Mouse (Mus musculus) ES-E14 (cell line): ENCODE data around the gene Hepacam2. TPM values are rescaled to one million over a fixed set of nuclear protein-coding genes. Genes with fewer than 3 reads are reported as not detected.

Source experiments
- DNase-seq: peaks from one replicate; pipeline ENCODE4 v3.0.0-alpha.2; 2013; ENCODE audit warnings: low read depth, low spot score
- H3K27ac ChIP-seq: 2 replicates; pipeline ENCODE4 v1.5.1; 2012; ENCODE audit warnings: low read depth, mild to moderate bottlenecking, low read length, moderate library complexity, mixed read lengths; ENCODE audit not compliant: poor library complexity, insufficient read depth, severe bottlenecking
- H3K36me3 ChIP-seq: 2 replicates; pipeline ENCODE4 v1.6.1; 2012; ENCODE audit warnings: mild to moderate bottlenecking, low read length, moderate library complexity, mixed read lengths; ENCODE audit not compliant: control insufficient read depth, poor library complexity, insufficient read depth, severe bottlenecking
- H3K4me1 ChIP-seq, 2 experiments: fragments of 150-350 bp in 1 of 2; sonication (generic) in 1 of 2; 2 replicates each; pipeline ENCODE4 v1.6.1; 2012; ENCODE audit warnings: low read length in 2 of 2, mild to moderate bottlenecking in 1 of 2, mixed read lengths in 1 of 2; ENCODE audit not compliant: control insufficient read depth in 2 of 2, insufficient read depth in 2 of 2, poor library complexity in 1 of 2
- H3K4me3 ChIP-seq, 2 experiments: fragments of 150-350 bp in 1 of 2; sonication (generic) in 1 of 2; 2 replicates each; pipeline ENCODE4 v1.5.1; 2012; ENCODE audit warnings: low read length in 2 of 2, low read depth in 1 of 2, mild to moderate bottlenecking in 1 of 2, mixed read lengths in 1 of 2; ENCODE audit not compliant: insufficient read depth in 1 of 2, poor library complexity in 1 of 2, severe bottlenecking in 1 of 2
- H3K9ac ChIP-seq: 2 replicates; pipeline ENCODE4 v1.6.1; 2012; ENCODE audit warnings: low read depth, mild to moderate bottlenecking, low read length, mixed read lengths; ENCODE audit not compliant: poor library complexity, insufficient read depth, severe bottlenecking
- H3K9me3 ChIP-seq: fragments of 150-350 bp; sonication (generic); 2 replicates; pipeline ENCODE4 v1.6.1; 2012; ENCODE audit warnings: low read depth, mild to moderate bottlenecking, low read length; ENCODE audit not compliant: control insufficient read depth, insufficient read depth
- CHD2 ChIP-seq: IDR thresholded peaks from 2 replicates; pipeline ENCODE4 v1.6.1; 2014; ENCODE audit warnings: mild to moderate bottlenecking, low read depth, low read length, inconsistent platforms
- HCFC1 ChIP-seq: IDR thresholded peaks from 2 replicates; pipeline ENCODE4 v1.6.1; 2012; ENCODE audit warnings: low read length, inconsistent platforms, borderline replicate concordance; ENCODE audit not compliant: insufficient read depth
- MAFK ChIP-seq: IDR thresholded peaks from 2 replicates; pipeline ENCODE4 v1.6.1; 2014; ENCODE audit warnings: mild to moderate bottlenecking, low read depth, low read length, inconsistent platforms; ENCODE audit not compliant: insufficient read depth
- ZC3H11A ChIP-seq: IDR thresholded peaks from 2 replicates; pipeline ENCODE4 v1.6.1; 2012; ENCODE audit warnings: low read depth, mild to moderate bottlenecking, inconsistent platforms, low read length, borderline replicate concordance
- ZNF384 ChIP-seq: IDR thresholded peaks from 2 replicates; pipeline ENCODE4 v1.6.1; 2012; ENCODE audit warnings: low read depth, low read length, inconsistent platforms
- in situ Hi-C, 2 experiments: fragments of 600-800 bp; cut with MboI; formaldehyde crosslinking; loops; one replicate each; pipeline ENCODE4 v1.15.1; 2025; ENCODE audit warnings: low sequenced_read_pairs in 2 of 2, inconsistent platforms in 1 of 2; ENCODE audit not compliant: unreplicated experiment in 2 of 2
- total RNA-seq: library from RNA; depleted of rRNA; stranded (reverse); fragments of 300-350 nt; gene quantifications from 2 replicates; pipeline ENCODE4 v1.2.3, GENCODE M21; 2012; rRNA removed

Gene Hepacam2
- 0.18 and 0.37 TPM in 2 replicates for total RNA-seq

GRCm38 (mm10) chr6:3498162-3498848 lies at the start of gene Hepacam2, which contains the start of gene Vps50:
Gene Hepacam2 (minus strand): TSS chr6:3498298.
Gene Vps50 (plus strand): TSS chr6:3498382.
- Histone ChIP-seq H3K36me3 (no peaks in the 10 kb centered on the region), H3K9ac (peak within 1 kb of the TSS; percentile 74), H3K27ac (no peak within 1 kb of the TSS), H3K4me1 (peaks cover 0 to 6% of the 10 kb centered on the region in 2 experiments; a peak in 1 of 4 replicates), H3K4me3 (peak within 1 kb of the TSS; percentile 81 to 88), H3K9me3 (no peaks in the 10 kb centered on the region)
- TF ChIP-seq CHD2, result no peak
- TF ChIP-seq HCFC1, result peak; percentile 99
- no peak for TF ChIP-seq ZNF384
- DNase-seq, result peak; percentile 86
- in situ Hi-C loops, result no loop called here

DNA sequence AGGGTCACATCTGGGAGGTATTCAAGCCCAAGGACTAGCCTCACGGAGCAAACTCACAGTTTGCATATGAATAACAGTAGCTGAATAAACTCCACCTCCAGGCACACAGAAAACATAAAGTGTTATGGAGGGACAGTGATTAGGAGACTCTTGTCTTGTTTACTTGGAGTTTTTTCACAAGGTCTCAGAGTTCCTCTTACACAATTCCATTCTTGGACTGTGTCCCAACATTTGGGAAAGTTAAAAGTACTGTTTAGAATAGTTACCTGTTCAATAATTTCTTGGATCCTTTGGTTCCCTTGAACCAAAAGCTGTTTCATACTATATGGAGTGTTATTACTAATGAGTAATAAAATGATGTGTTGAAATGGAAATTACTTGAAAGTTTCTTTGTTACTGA lies 46.9 kb upstream of the Hepacam2 start:
- DNase-seq, result no peak
- peaks cover 4 to 5% of the 10 kb centered on the region in 2 experiments; a peak in 2 of 4 replicates for H3K4me1 ChIP-seq
- in situ Hi-C loops, result no loop called here
- TF ChIP-seq CHD2, result no peak
- TF ChIP-seq ZNF384, result no peak
- no peak for TF ChIP-seq MAFK
- TF ChIP-seq ZC3H11A, result no peak
- TF ChIP-seq HCFC1, result no peak
- peaks cover 5% of the 10 kb centered on the region for H3K36me3 ChIP-seq
- H3K4me3 ChIP-seq, result no peak overlapping the region
- no peak overlapping the region for H3K27ac ChIP-seq
- H3K9me3 ChIP-seq, result no peaks in the 10 kb centered on the region
- no peak overlapping the region for H3K9ac ChIP-seq

GRCm38 (mm10) chr6:3543862-3544261 lies 45.8 kb upstream of the Hepacam2 start:
- H3K4me3 ChIP-seq, result no peak overlapping the region
- no peak for DNase-seq
- TF ChIP-seq MAFK, result no peak
- TF ChIP-seq ZNF384, result no peak
- peaks cover 4 to 5% of the 10 kb centered on the region in 2 experiments; a peak in 2 of 4 replicates for H3K4me1 ChIP-seq
- in situ Hi-C loops, result no loop called here
- no peak overlapping the region for H3K27ac ChIP-seq
- peaks cover 5% of the 10 kb centered on the region for H3K36me3 ChIP-seq
- 0 out of 2 replicates have a peak overlapping the region, but pooled peaks have one; percentile 35 for H3K9ac ChIP-seq
- no peaks in the 10 kb centered on the region for H3K9me3 ChIP-seq

- H3K36me3 ChIP-seq, result no peaks in the 10 kb centered on the region; the same call in 1 of the 2 replicates
- H3K9ac ChIP-seq, result no peak overlapping the region
- no peaks in the 10 kb centered on the region for H3K9me3 ChIP-seq
- DNase-seq, result no peak
- H3K4me1 ChIP-seq, result peaks cover 2 to 5% of the 10 kb centered on the region in 2 experiments; a peak in 2 of 4 replicates
- in situ Hi-C loops, result no loop called here
- no peak overlapping the region for H3K27ac ChIP-seq
- no peak overlapping the region for H3K4me3 ChIP-seq
- TF ChIP-seq CHD2 (no peak), ZC3H11A (no peak), HCFC1 (no peak), ZNF384 (no peak), MAFK (no peak)
Observed at GRCm38 (mm10) chr6:3539470-3539869, 41.4 kb upstream of the Hepacam2 start.

DNA sequence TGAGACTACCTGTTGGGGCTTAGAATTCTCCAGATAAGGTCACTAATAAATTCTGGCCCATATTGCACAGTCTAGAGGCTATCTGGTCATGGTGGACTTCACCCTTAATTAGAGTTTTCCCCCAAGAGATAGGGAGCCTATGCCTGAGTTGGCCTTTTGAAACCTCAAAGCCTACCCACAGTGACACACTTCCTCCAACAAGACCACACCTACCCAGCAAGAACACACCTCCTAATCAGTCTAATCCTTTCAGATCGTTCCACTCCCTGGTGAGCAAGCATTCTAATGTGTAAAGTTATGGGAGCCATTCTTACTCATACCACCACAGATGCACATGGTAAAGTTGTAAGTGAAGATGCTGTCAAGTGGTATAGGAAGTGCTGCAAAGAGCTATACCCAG lies 38.0 kb upstream of the Hepacam2 start:
- H3K36me3 ChIP-seq, result no peaks in the 10 kb centered on the region; the same call in 1 of the 2 replicates
- H3K9me3 ChIP-seq, result no peaks in the 10 kb centered on the region
- TF ChIP-seq HCFC1 (no peak), ZNF384 (no peak), CHD2 (no peak), MAFK (no peak), ZC3H11A (no peak)
- H3K9ac ChIP-seq, result no peak overlapping the region
- no peak overlapping the region for H3K27ac ChIP-seq
- in situ Hi-C loops, result no loop called here
- DNase-seq, result no peak
- H3K4me3 ChIP-seq, result no peak overlapping the region
- H3K4me1 ChIP-seq, result peaks cover 0 to 4% of the 10 kb centered on the region in 2 experiments; a peak in 1 of 4 replicates
